Mouse (Mus musculus) liver, adult 2 months (tissue): Measurements from ENCODE around the gene Tmem130. TPM values are rescaled to one million over a fixed set of nuclear protein-coding genes. Genes with fewer than 3 reads are reported as not detected.
A peak's percentile ranks its signal among the peaks of the same experiment; 100 is the strongest.

Experiments
- DNase-seq: peaks from one replicate; pipeline ENCODE4 v3.0.0-alpha.2; 2011; ENCODE audit warnings: low read depth, low spot score; ENCODE audit errors: extremely low read depth
- H3K27ac ChIP-seq: fragments of 200-500 bp; replicated peaks from 2 replicates; pipeline ENCODE4 v1.5.1; 2012; ENCODE audit warnings: low read depth, mild to moderate bottlenecking, control low read depth, inconsistent platforms, low read length; ENCODE audit not compliant: insufficient read depth
- H3K27me3 ChIP-seq: fragments of 200-500 bp; 2 replicates; pipeline ENCODE4 v1.6.1; 2012; ENCODE audit warnings: mild to moderate bottlenecking, moderate library complexity, low read length, inconsistent platforms; ENCODE audit not compliant: control insufficient read depth, insufficient read depth
- H3K36me3 ChIP-seq: fragments of 200-500 bp; 2 replicates; pipeline ENCODE4 v1.6.1; 2012; ENCODE audit warnings: low read length, inconsistent platforms; ENCODE audit not compliant: control insufficient read depth, insufficient read depth
- H3K4me1 ChIP-seq: fragments of 200-500 bp; 2 replicates; pipeline ENCODE4 v1.6.1; 2011; ENCODE audit warnings: low read length; ENCODE audit not compliant: control insufficient read depth, insufficient read depth
- H3K4me3 ChIP-seq: fragments of 200-500 bp; 2 replicates; pipeline ENCODE4 v1.5.1; 2011; ENCODE audit warnings: low read depth, mild to moderate bottlenecking, control low read depth, low read length, moderate library complexity; ENCODE audit not compliant: insufficient read depth
- H3K79me2 ChIP-seq: fragments of 200-500 bp; 2 replicates; pipeline ENCODE4 v1.6.1; 2012; ENCODE audit warnings: inconsistent platforms, mild to moderate bottlenecking, low read length, moderate library complexity; ENCODE audit not compliant: control insufficient read depth, insufficient read depth
- H3K9ac ChIP-seq: fragments of 200-500 bp; 2 replicates; pipeline ENCODE4 v1.6.1; 2012; ENCODE audit warnings: low read depth, mild to moderate bottlenecking, control low read depth, inconsistent platforms, low read length
- CTCF ChIP-seq: fragments of 200-500 bp; IDR thresholded peaks from 2 replicates; pipeline ENCODE4 v1.5.1; 2011; ENCODE audit warnings: low read depth, low read length, control low read depth
- POLR2A ChIP-seq: fragments of 200-500 bp; IDR thresholded peaks from 2 replicates; pipeline ENCODE4 v1.6.1; 2011; ENCODE audit warnings: low read length, control low read depth; ENCODE audit not compliant: insufficient read depth; ENCODE audit errors: extremely low read depth
- WGBS: fragments of 180-500 bp; shearing (Covaris S2); methylation state at CpG from one replicate; pipeline ENCODE4 v1.1.7; 2018; 5-methylcytosine and 5-hydroxymethylcytosine counted together
- polyA plus RNA-seq: library from polyadenylated mRNA; depleted of rRNA; stranded (reverse); fragments of >200 nt; gene quantifications from 2 replicates; pipeline ENCODE4 v1.2.3, GENCODE M21; 2012
- total RNA-seq: library from RNA; depleted of rRNA; stranded (reverse); fragments of >200 nt; gene quantifications from 2 replicates; pipeline ENCODE4 v1.2.3, GENCODE M21; 2014

Tmem130 gene
- total and polyA plus RNA-seq, 2 experiments: 0.04 TPM; not detected in 1

DNA sequence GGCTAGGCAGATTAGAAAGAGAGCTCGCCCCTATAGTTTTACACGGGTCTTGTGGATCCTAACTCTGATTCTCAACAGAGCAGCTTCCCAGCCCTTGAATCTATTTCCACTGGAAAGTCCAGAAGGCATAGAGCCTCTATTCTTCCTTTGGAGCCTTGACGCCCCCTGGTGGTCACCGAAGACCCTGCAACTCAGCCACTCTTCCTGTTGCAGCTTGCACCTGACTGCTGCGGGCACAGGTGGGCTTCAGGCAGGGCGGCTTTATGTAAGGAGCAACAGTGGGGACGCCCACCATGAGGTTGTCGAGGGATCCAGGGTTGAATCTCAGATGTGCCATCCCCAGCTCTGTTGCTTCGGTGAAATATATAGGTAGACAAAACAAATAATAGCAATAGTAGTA, 34.5 kb downstream of the Tmem130 start:
- Histone ChIP-seq H3K4me3 (no peak overlapping the region), H3K4me1 (no peaks in the 10 kb centered on the region), H3K9ac (no peak overlapping the region), H3K27ac (no peak overlapping the region), H3K36me3 (no peaks in the 10 kb centered on the region), H3K79me2 (no peaks in the 10 kb centered on the region), H3K27me3 (no peaks in the 10 kb centered on the region)
- DNase-seq: peak; percentile 15
- WGBS: 8% methylated on average over 9 of the region's 9 CpGs
- TF ChIP-seq POLR2A: no peak
- peak; percentile 83 for TF ChIP-seq CTCF

DNA sequence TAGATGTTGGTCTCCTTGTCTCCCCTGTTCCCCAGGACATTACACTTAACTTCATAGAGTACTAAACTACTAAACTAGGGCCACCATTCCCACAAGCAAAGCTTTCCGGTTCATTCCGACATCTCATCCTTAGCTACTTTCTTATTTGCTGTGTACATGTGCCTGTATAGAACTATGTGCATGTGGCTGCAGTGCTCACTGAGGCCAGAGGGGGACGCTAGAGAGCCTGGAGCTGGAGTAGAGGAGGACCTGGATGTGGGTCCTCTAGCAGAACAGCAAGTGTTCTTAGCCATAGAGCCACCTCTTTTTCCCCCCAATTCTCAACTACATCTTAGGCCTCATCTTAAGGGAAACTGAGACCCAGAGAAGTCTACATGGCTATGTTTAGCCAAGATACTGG, 36.1 kb downstream of the Tmem130 start:
- no peak overlapping the region for H3K27ac ChIP-seq
- H3K4me1 ChIP-seq: no peaks in the 10 kb centered on the region
- 76% methylated on average over 3 of the region's 3 CpGs for WGBS
- H3K4me3 ChIP-seq: no peak overlapping the region
- no peaks in the 10 kb centered on the region for H3K27me3 ChIP-seq
- peak; percentile 34; the same call in 1 of the 2 replicates for TF ChIP-seq CTCF
- no peak for TF ChIP-seq POLR2A
- H3K9ac ChIP-seq: no peak overlapping the region
- DNase-seq: no peak
- no peaks in the 10 kb centered on the region for H3K36me3 ChIP-seq
- H3K79me2 ChIP-seq: no peaks in the 10 kb centered on the region

DNA sequence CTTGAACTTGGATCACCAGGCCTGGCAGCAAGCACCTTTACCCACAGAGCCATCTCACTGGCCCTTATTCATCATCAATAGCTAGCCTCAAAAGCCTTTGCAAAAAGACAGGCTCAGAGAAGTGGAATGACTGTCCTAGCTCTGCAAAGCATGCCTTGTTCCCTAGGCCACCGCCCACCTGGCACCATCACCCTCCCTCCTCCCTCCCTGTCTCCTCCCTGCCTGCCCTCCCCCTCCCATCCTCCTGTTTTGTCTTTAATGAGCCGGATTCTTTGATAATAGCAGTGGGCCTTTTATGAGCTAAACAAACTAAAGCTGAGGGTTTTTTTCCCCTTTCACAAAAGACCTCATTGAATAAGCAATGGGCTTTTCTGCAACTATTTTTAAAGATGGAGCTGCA, 36.7 kb downstream of the Tmem130 start:
- no peaks in the 10 kb centered on the region for H3K79me2 ChIP-seq
- H3K4me1 ChIP-seq: no peaks in the 10 kb centered on the region
- H3K27ac ChIP-seq: no peak overlapping the region
- no peak for DNase-seq
- TF ChIP-seq CTCF (no peak), POLR2A (no peak)
- no peaks in the 10 kb centered on the region for H3K27me3 ChIP-seq
- 68% methylated on average over 2 of the region's 2 CpGs for WGBS
- no peak overlapping the region for H3K4me3 ChIP-seq
- H3K36me3 ChIP-seq: no peaks in the 10 kb centered on the region
- no peak overlapping the region for H3K9ac ChIP-seq

- Histone ChIP-seq H3K27me3 (no peaks in the 10 kb centered on the region), H3K9ac (no peak overlapping the region), H3K27ac (no peak overlapping the region), H3K4me1 (no peaks in the 10 kb centered on the region), H3K36me3 (no peaks in the 10 kb centered on the region), H3K4me3 (no peak overlapping the region), H3K79me2 (no peaks in the 10 kb centered on the region)
- TF ChIP-seq POLR2A (no peak), CTCF (no peak)
- WGBS: 81% methylated on average over 4 of the region's 4 CpGs
- no peak for DNase-seq
Observed at GRCm38 (mm10) chr5:144720281-144720680, 41.3 kb downstream of the Tmem130 start.

DNA sequence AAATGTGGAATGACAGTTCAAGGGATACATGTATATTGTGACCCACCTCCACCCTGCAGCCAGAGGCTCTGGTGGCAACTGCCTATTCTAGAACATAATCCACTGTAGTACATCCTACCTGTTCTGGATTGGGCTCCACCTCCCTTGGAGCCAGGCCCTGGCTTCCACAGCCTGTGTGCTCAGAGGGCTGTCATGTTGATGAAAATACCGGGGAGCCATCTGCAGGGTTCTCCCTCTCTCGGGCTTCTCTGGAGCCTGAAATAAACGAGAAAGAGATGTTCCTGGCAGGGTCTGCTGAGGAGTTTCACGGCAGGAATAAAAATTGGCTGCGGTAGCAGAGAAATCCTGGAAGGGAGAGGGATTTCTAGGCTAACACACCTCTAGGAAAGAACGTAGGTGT, 41.8 kb downstream of the Tmem130 start:
- H3K79me2 ChIP-seq: no peaks in the 10 kb centered on the region
- no peak overlapping the region for H3K4me3 ChIP-seq
- no peaks in the 10 kb centered on the region for H3K4me1 ChIP-seq
- no peak overlapping the region for H3K9ac ChIP-seq
- no peaks in the 10 kb centered on the region for H3K36me3 ChIP-seq
- WGBS: 69% methylated on average over 6 of the region's 6 CpGs
- no peak overlapping the region for H3K27ac ChIP-seq
- no peaks in the 10 kb centered on the region for H3K27me3 ChIP-seq
- TF ChIP-seq CTCF (no peak), POLR2A (no peak)
- DNase-seq: no peak

DNA sequence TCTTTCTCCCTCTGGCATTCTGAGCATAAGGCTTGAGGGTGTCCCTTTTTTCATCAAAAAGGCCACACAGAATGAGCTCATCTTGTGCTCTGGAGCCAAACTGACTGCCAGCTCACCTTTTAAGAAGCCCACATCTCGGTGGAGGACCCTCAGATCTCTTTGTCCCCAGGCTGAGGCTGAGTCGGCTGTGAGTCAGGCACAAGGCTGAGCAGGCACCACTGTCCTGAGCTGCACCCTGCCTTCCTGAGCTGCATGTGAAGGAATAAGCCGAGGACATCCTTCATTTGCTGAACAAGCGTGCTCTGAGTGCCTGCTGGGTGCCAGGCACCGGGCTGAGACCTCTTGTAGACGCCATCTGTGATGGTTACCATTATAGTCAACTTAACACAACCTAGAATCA, 44.4 kb downstream of the Tmem130 start:
- no peak for DNase-seq
- H3K79me2 ChIP-seq: no peaks in the 10 kb centered on the region
- H3K27ac ChIP-seq: no peak overlapping the region
- H3K27me3 ChIP-seq: no peaks in the 10 kb centered on the region
- H3K4me3 ChIP-seq: no peak overlapping the region
- H3K9ac ChIP-seq: no peak overlapping the region
- no peaks in the 10 kb centered on the region for H3K36me3 ChIP-seq
- TF ChIP-seq CTCF (no peak), POLR2A (no peak)
- no peaks in the 10 kb centered on the region for H3K4me1 ChIP-seq
- 64% methylated on average over 6 of the region's 6 CpGs for WGBS
